Mouse (Mus musculus) MEL (cell line): Measurements from ENCODE around the gene Art3. TPM values are rescaled to one million over a fixed set of nuclear protein-coding genes. Genes with fewer than 3 reads are reported as not detected.

Experiments
- DNase-seq: peaks from one replicate; pipeline ENCODE4 v3.0.0; 2011; ENCODE audit warnings: low read depth, low spot score
- H3K27ac ChIP-seq: 2 replicates; pipeline ENCODE4 v1.5.1; 2012; ENCODE audit warnings: low read depth, mild to moderate bottlenecking, control low read depth, low read length, moderate library complexity; ENCODE audit not compliant: control insufficient read depth
- H3K27me3 ChIP-seq, 2 experiments: fragments of 150-350 bp in 1 of 2; sonication (generic) in 1 of 2; 2 replicates each; pipeline ENCODE4 v1.6.1; 2012; ENCODE audit warnings: low read length in 2 of 2, mild to moderate bottlenecking in 2 of 2, improper control_type of control experiment in 1 of 2, moderate library complexity in 1 of 2; ENCODE audit not compliant: insufficient read depth in 2 of 2, control insufficient read depth in 1 of 2
- H3K36me3 ChIP-seq, 2 experiments: 2 replicates each; pipeline ENCODE4 v1.6.1; 2012 to 2014; ENCODE audit warnings: low read length in 2 of 2, improper control_type of control experiment in 1 of 2, inconsistent platforms in 1 of 2, mild to moderate bottlenecking in 1 of 2; ENCODE audit not compliant: insufficient read depth in 2 of 2, control insufficient read depth in 1 of 2
- H3K4me1 ChIP-seq, 2 experiments: fragments of 150-350 bp in 1 of 2; sonication (generic) in 1 of 2; 2 replicates each; pipeline ENCODE4 v1.6.1; 2012; ENCODE audit warnings: low read length in 2 of 2, improper control_type of control experiment in 1 of 2, mild to moderate bottlenecking in 1 of 2; ENCODE audit not compliant: insufficient read depth in 2 of 2, control insufficient read depth in 1 of 2
- H3K4me3 ChIP-seq, 2 experiments: fragments of 150-350 bp in 1 of 2; sonication (generic) in 1 of 2; 2 replicates each; pipeline ENCODE4 v1.5.1; 2012; ENCODE audit warnings: low read depth in 2 of 2, low read length in 2 of 2, mild to moderate bottlenecking in 2 of 2, moderate library complexity in 2 of 2, control low read depth in 1 of 2, improper control_type of control experiment in 1 of 2; ENCODE audit not compliant: control insufficient read depth in 1 of 2, insufficient read depth in 1 of 2
- H3K79me2 ChIP-seq: 2 replicates; pipeline ENCODE4 v1.6.1; 2012; ENCODE audit warnings: mild to moderate bottlenecking, low read length, moderate library complexity; ENCODE audit not compliant: control insufficient read depth, poor library complexity, insufficient read depth
- H3K9ac ChIP-seq: 2 replicates; pipeline ENCODE4 v1.6.1; 2012; ENCODE audit warnings: low read depth, mild to moderate bottlenecking, control low read depth, low read length, moderate library complexity; ENCODE audit not compliant: control insufficient read depth, poor library complexity, severe bottlenecking
- H3K9me3 ChIP-seq: fragments of 150-350 bp; sonication (generic); replicated peaks from 2 replicates; pipeline ENCODE4 v1.6.1; 2012; ENCODE audit warnings: mild to moderate bottlenecking, low read length, improper control_type of control experiment, moderate library complexity; ENCODE audit not compliant: insufficient read depth
- CTCF ChIP-seq, 3 experiments: IDR thresholded peaks in 2 of 3; conservative IDR thresholded peaks in 1 of 3; 2 replicates each; pipeline ENCODE4 v1.5.1; 2011 to 2012; ENCODE audit warnings: low read length in 3 of 3, low read depth in 2 of 3, mild to moderate bottlenecking in 2 of 3, improper control_type of control experiment in 1 of 3, inconsistent platforms in 1 of 3, mixed read lengths in 1 of 3, moderate library complexity in 1 of 3; ENCODE audit not compliant: control insufficient read depth in 1 of 3, insufficient read depth in 1 of 3, poor library complexity in 1 of 3, severe bottlenecking in 1 of 3
- ELF1 ChIP-seq: IDR thresholded peaks from 2 replicates; pipeline ENCODE4 v1.6.1; 2014; ENCODE audit warnings: low read depth, mild to moderate bottlenecking, inconsistent platforms, low read length, improper control_type of control experiment, moderate library complexity
- EP300 ChIP-seq, 2 experiments: IDR thresholded peaks; 2 replicates each; pipeline ENCODE4 v1.6.1; 2011; ENCODE audit warnings: improper control_type of control experiment in 2 of 2, low read length in 2 of 2, low read depth in 1 of 2, mild to moderate bottlenecking in 1 of 2
- GATA1 ChIP-seq: IDR thresholded peaks from 2 replicates; pipeline ENCODE4 v1.6.1; 2011; ENCODE audit warnings: low read depth, low read length, improper control_type of control experiment
- MAFK ChIP-seq: IDR thresholded peaks from 2 replicates; pipeline ENCODE4 v1.6.1; 2011; ENCODE audit warnings: low read depth, mild to moderate bottlenecking, low read length, improper control_type of control experiment, borderline replicate concordance
- MXI1 ChIP-seq: IDR thresholded peaks from 2 replicates; pipeline ENCODE4 v1.6.1; 2011; ENCODE audit warnings: mild to moderate bottlenecking, low read depth, low read length, improper control_type of control experiment
- MYC ChIP-seq: IDR thresholded peaks from 2 replicates; pipeline ENCODE4 v1.6.1; 2011; ENCODE audit warnings: low read depth, mild to moderate bottlenecking, low read length, improper control_type of control experiment, moderate library complexity
- POLR2A ChIP-seq, 2 experiments: IDR thresholded peaks; 2 replicates each; pipeline ENCODE4 v1.6.1; 2011 to 2012; ENCODE audit warnings: low read length in 2 of 2, mild to moderate bottlenecking in 2 of 2, control low read depth in 1 of 2, improper control_type of control experiment in 1 of 2, low read depth in 1 of 2, moderate library complexity in 1 of 2; ENCODE audit not compliant: control insufficient read depth in 1 of 2, insufficient read depth in 1 of 2, poor library complexity in 1 of 2
- RAD21 ChIP-seq: IDR thresholded peaks from 2 replicates; pipeline ENCODE4 v1.6.1; 2011; ENCODE audit warnings: mild to moderate bottlenecking, low read depth, low read length, improper control_type of control experiment
- RCOR1 ChIP-seq: IDR thresholded peaks from 2 replicates; pipeline ENCODE4 v1.6.1; 2012; ENCODE audit warnings: low read depth, mild to moderate bottlenecking, inconsistent platforms, low read length, improper control_type of control experiment
- SIN3A ChIP-seq: IDR thresholded peaks from 2 replicates; pipeline ENCODE4 v1.6.1; 2012; ENCODE audit warnings: low read length, improper control_type of control experiment, inconsistent platforms
- SMC3 ChIP-seq: IDR thresholded peaks from 2 replicates; pipeline ENCODE4 v1.6.1; 2011; ENCODE audit warnings: low read depth, low read length, improper control_type of control experiment
- TAL1 ChIP-seq: IDR thresholded peaks from 2 replicates; pipeline ENCODE4 v1.6.1; 2012; ENCODE audit warnings: mild to moderate bottlenecking, inconsistent platforms, low read length, moderate library complexity, mixed read lengths
- USF2 ChIP-seq, 2 experiments: IDR thresholded peaks; 2 replicates each; pipeline ENCODE4 v1.6.1; 2011 to 2012; ENCODE audit warnings: improper control_type of control experiment in 2 of 2, low read length in 2 of 2, borderline replicate concordance in 1 of 2, inconsistent platforms in 1 of 2, low read depth in 1 of 2, mild to moderate bottlenecking in 1 of 2; ENCODE audit not compliant: insufficient read depth in 1 of 2
- ZC3H11A ChIP-seq: IDR thresholded peaks from 2 replicates; pipeline ENCODE4 v1.6.1; 2012; ENCODE audit warnings: low read depth, mild to moderate bottlenecking, inconsistent platforms, low read length, improper control_type of control experiment
- polyA plus RNA-seq, 2 experiments: library from polyadenylated mRNA; stranded (reverse) in 1 of 2; unstranded in 1 of 2; fragments of >175 nt in 1 of 2; fragments of >200 nt in 1 of 2; gene quantifications; 2 replicates each; pipeline versions ENCODE4 v1.2.1 to v1.2.4; 2012; ENCODE audit warnings: low replicate concordance in 2 of 2, low read depth in 1 of 2; ENCODE audit not compliant: insufficient read length in 2 of 2, insufficient read depth in 1 of 2, missing spikeins in 1 of 2
- total RNA-seq: library from RNA; depleted of rRNA; stranded (reverse); fragments of 300-350 nt; gene quantifications from 2 replicates; pipeline ENCODE4 v1.2.3, GENCODE M21; 2012

Art3 gene
- total and polyA plus RNA-seq, 3 experiments, result not detected

GRCm38 (mm10) chr5:92309681-92310511, 21.7 kb upstream of the Art3 start, which contains the start of gene Sdad1 (continued):
- peak; percentile 56 to 90; a peak in 2 of 4 replicates for TF ChIP-seq POLR2A (IDR thresholded peaks at IDR 0.05; ENCODE audit: control insufficient read depth in 1 of 2, insufficient read depth in 1 of 2, low read depth in 1 of 2, low read length in 2 of 2, poor library complexity in 1 of 2)
- no peak for TF ChIP-seq USF2 (IDR thresholded peaks at IDR 0.05; ENCODE audit: borderline replicate concordance in 1 of 2, insufficient read depth in 1 of 2, low read depth in 1 of 2, low read length in 2 of 2)
- peak; percentile 55 for TF ChIP-seq GATA1

GRCm38 (mm10) chr5:92312046-92312715, 19.4 kb upstream of the Art3 start:
- no peak overlapping the region for H3K27ac ChIP-seq
- peaks cover 0 to 7% of the 10 kb centered on the region in 2 experiments; a peak in 2 of 4 replicates for H3K4me1 ChIP-seq
- TF ChIP-seq MAFK, result no peak
- TF ChIP-seq SMC3, result peak; percentile 66
- peak; percentile 55 for TF ChIP-seq ZC3H11A
- peak; percentile 66 for TF ChIP-seq RAD21
- no peak for TF ChIP-seq RCOR1
- TF ChIP-seq TAL1, result no peak
- TF ChIP-seq GATA1, result peak; percentile 47; the same call in 1 of the 2 replicates
- no peak for TF ChIP-seq ELF1
- peak; percentile 22 to 64 (median 35); a peak in 5 of 6 replicates for TF ChIP-seq CTCF (IDR thresholded peaks at IDR 0.05 in 2 of 3, conservative IDR thresholded peaks at IDR 0.05 in 1 of 3; ENCODE audit: control insufficient read depth in 1 of 3, insufficient read depth in 1 of 3, low read depth in 2 of 3, low read length in 3 of 3, poor library complexity in 1 of 3, severe bottlenecking in 1 of 3)
- peak; percentile 49 for TF ChIP-seq SIN3A
- TF ChIP-seq USF2 (IDR thresholded peaks at IDR 0.05; ENCODE audit: borderline replicate concordance in 1 of 2, insufficient read depth in 1 of 2, low read depth in 1 of 2, low read length in 2 of 2), result no peak
- peak; percentile 31; the same call in 1 of the 2 replicates for TF ChIP-seq MXI1
- no peak for TF ChIP-seq EP300 (IDR thresholded peaks at IDR 0.05; ENCODE audit: low read depth in 1 of 2, low read length in 2 of 2)
- TF ChIP-seq MYC, result 0 out of 2 replicates have a peak, but pooled peaks have one; percentile 34
- H3K9ac ChIP-seq, result peak overlapping the region; percentile 50
- no peaks in the 10 kb centered on the region; a peak in 1 of 4 replicates for H3K27me3 ChIP-seq
- peaks cover 0 to 8% of the 10 kb centered on the region in 2 experiments; a peak in 2 of 4 replicates for H3K36me3 ChIP-seq
- peak overlapping the region; percentile 51 to 69 for H3K4me3 ChIP-seq
- no peaks in the 10 kb centered on the region for H3K9me3 ChIP-seq
- H3K79me2 ChIP-seq, result peaks cover 26% of the 10 kb centered on the region
- peak; percentile 88 for DNase-seq
